Mouse (Mus musculus) megakaryocyte, embryonic 14.5 days (primary cell): Measurements from ENCODE around the gene 6430550D23Rik.
A peak's percentile ranks its signal among the peaks of the same experiment; 100 is the strongest.

Source experiments
- FLI1 ChIP-seq: IDR thresholded peaks from 2 replicates; pipeline ENCODE4 v1.6.1; 2012; ENCODE audit warnings: low read length, inconsistent platforms, mixed read lengths
- GATA1 ChIP-seq: IDR thresholded peaks from 3 replicates; pipeline ENCODE4 v1.6.1; 2012; ENCODE audit warnings: mixed read lengths, low read length, inconsistent platforms, borderline replicate concordance

DNA sequence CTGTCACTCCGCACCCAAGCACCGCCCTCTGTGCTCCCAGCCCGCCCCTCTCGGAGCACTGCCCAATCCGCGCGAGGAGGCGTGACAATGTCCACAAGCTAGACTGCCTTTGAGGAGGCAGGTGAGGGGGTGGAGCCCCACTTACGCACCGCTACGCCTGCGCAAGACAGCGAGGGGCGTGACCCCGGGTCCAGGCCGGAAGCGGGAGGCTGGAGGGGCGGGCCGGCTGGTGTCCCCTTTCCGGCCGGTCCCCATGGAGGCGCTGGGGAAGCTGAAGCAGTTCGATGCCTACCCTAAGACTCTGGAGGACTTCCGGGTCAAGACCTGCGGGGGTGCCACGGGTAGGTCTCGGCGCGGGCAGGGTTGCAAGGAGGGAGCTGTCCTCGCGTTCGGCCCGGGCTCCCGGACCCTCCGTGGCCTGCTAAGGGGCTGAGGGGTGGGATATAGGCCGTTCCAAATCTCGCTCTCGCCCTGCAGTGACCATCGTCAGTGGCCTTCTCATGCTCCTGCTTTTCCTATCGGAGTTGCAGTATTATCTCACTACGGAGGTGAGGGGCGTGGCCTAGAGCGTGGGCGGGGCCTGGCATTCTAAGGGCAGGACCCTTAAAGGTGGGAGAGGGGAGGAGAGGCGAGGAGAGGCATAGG is at the start of gene 6430550D23Rik, which contains the start of gene Ergic3:
- no peak for TF ChIP-seq GATA1
- 0 out of 2 replicates have a peak, but pooled peaks have one; percentile 43 for TF ChIP-seq FLI1
